ENCODE assay signal across 10 mouse cellular contexts in genomic region chr19:10277331-10277730, GRCm38 (mm10). TPM values are rescaled to one million over a fixed set of nuclear protein-coding genes. Genes with fewer than 3 reads are reported as not detected.
DNase-seq lines count a peak whose midpoint lies in the region; ATAC-seq and TF ChIP-seq lines count a peak whose summit lies in the region.
"Had no signal": no experiment of that assay in that cellular context is flagged by ENCODE, and none has a peak within 500 bp of the region (broad histone marks: within the 10 kb centered on the region; RNA-seq: fewer than 3 reads in every experiment).

No protein-coding gene starts in this region.

- no peaks in the 10 kb centered on the region for H3K36me3 ChIP-seq in heart, embryonic 13.5 days
- H3K36me3 ChIP-seq in heart, adult 2 months (ENCODE audit: control insufficient read depth, insufficient read depth, low read length), result no peaks in the 10 kb centered on the region
- no peaks in the 10 kb centered on the region for H3K36me3 ChIP-seq in forebrain, embryonic 15.5 days
- H3K36me3 ChIP-seq in neural tube, embryonic 12.5 days, result no peaks in the 10 kb centered on the region

- peak overlapping the region; percentile 49 for H3K4me2 ChIP-seq in heart, embryonic 13.5 days
- H3K4me2 ChIP-seq in forebrain, embryonic 15.5 days (replicated peaks), result peak overlapping the region; percentile 6; the same call in 1 of the 2 replicates
- peak overlapping the region; percentile 37 for H3K4me2 ChIP-seq in neural tube, embryonic 12.5 days (replicated peaks)

- no peak for TF ChIP-seq CTCF in heart, adult 2 months (IDR thresholded peaks at IDR 0.05)

- TF ChIP-seq POLR2A in heart, adult 2 months (IDR thresholded peaks at IDR 0.05; ENCODE audit: insufficient read depth, low read depth, low read length), result no peak

- intact Hi-C loops in heart, adult 2 months (cut with DNase I), result no loop called here

- no peaks in the 10 kb centered on the region for H3K79me2 ChIP-seq in heart, adult 2 months (replicated peaks; ENCODE audit: control insufficient read depth, insufficient read depth, low read length)

- DNase-seq in heart, adult 2 months, result no peak
- peak; percentile 63 for DNase-seq in brain, adult 2 months (ENCODE audit: low read depth, low spot score)
- DNase-seq in layer of hippocampus, adult 18-20 months (ENCODE audit: low spot score in 2 of 2), result peak; percentile 61 to 76
- DNase-seq in thymus, postnatal 4 days, result no peak
- DNase-seq in right cerebral cortex, postnatal 25 days, result no peak

- peaks cover 79% of the 10 kb centered on the region for H3K4me1 ChIP-seq in heart, embryonic 13.5 days
- peaks cover 14% of the 10 kb centered on the region for H3K4me1 ChIP-seq in heart, adult 2 months (ENCODE audit: control insufficient read depth, insufficient read depth, low read length)
- peaks cover 50% of the 10 kb centered on the region for H3K4me1 ChIP-seq in forebrain, embryonic 15.5 days
- H3K4me1 ChIP-seq in neural tube, embryonic 12.5 days, result peaks cover 58% of the 10 kb centered on the region

- no peak for TF ChIP-seq EP300 in heart, adult 2 months (IDR thresholded peaks at IDR 0.05; ENCODE audit: insufficient read depth, low read depth, low read length)

- H3K9ac ChIP-seq in heart, embryonic 13.5 days, result peak overlapping the region; percentile 72
- H3K9ac ChIP-seq in heart, adult 2 months (ENCODE audit: low read depth, low read length), result no peak overlapping the region
- peak overlapping the region; percentile 7; the same call in 1 of the 2 replicates for H3K9ac ChIP-seq in forebrain, embryonic 15.5 days (replicated peaks)
- peak overlapping the region; percentile 5; the same call in 1 of the 2 replicates for H3K9ac ChIP-seq in neural tube, embryonic 12.5 days

- no peak for ATAC-seq in heart, embryonic 13.5 days (ENCODE audit: extremely low read depth, insufficient number of reproducible peaks, low FRiP score, low TSS enrichment)
- ATAC-seq in forebrain, embryonic 15.5 days (replicated peaks), result peak; percentile 52
- ATAC-seq in neural tube, embryonic 12.5 days (ENCODE audit: low FRiP score, low read depth), result peak; percentile 30

- 0 out of 2 replicates have a peak overlapping the region, but pooled peaks have one; percentile 3 for H3K4me3 ChIP-seq in heart, embryonic 13.5 days
- no peak overlapping the region for H3K4me3 ChIP-seq in heart, adult 2 months
- H3K4me3 ChIP-seq in forebrain, embryonic 15.5 days, result no peak overlapping the region
- H3K4me3 ChIP-seq in neural tube, embryonic 12.5 days, result no peak overlapping the region
- H3K4me3 ChIP-seq: erythroblast, embryonic 14.5 days had no signal

- H3K9me3 ChIP-seq in heart, embryonic 13.5 days, result no peaks in the 10 kb centered on the region
- H3K9me3 ChIP-seq in forebrain, embryonic 15.5 days, result no peaks in the 10 kb centered on the region
- no peaks in the 10 kb centered on the region for H3K9me3 ChIP-seq in neural tube, embryonic 12.5 days

- H3K27me3 ChIP-seq in heart, embryonic 13.5 days (replicated peaks), result peaks cover 8% of the 10 kb centered on the region; the same call in 1 of the 2 replicates
- H3K27me3 ChIP-seq in heart, adult 2 months (ENCODE audit: control insufficient read depth, insufficient read depth, low read length), result no peaks in the 10 kb centered on the region
- no peaks in the 10 kb centered on the region for H3K27me3 ChIP-seq in forebrain, embryonic 15.5 days
- peaks cover 71% of the 10 kb centered on the region for H3K27me3 ChIP-seq in neural tube, embryonic 12.5 days (replicated peaks)

- WGBS in heart, embryonic 13.5 days, result 3% methylated on average over 17 of the region's 17 CpGs
- WGBS in heart, adult 2 months, result 50% methylated on average over 17 of the region's 17 CpGs
- WGBS in forebrain, embryonic 15.5 days, result 2% methylated on average over 17 of the region's 17 CpGs
- 2% methylated on average over 17 of the region's 17 CpGs for WGBS in neural tube, embryonic 12.5 days

- peak overlapping the region; percentile 50 for H3K27ac ChIP-seq in heart, embryonic 13.5 days (replicated peaks)
- no peak overlapping the region; the same call in 1 of the 2 replicates for H3K27ac ChIP-seq in heart, adult 2 months
- H3K27ac ChIP-seq in forebrain, embryonic 15.5 days (replicated peaks), result peak overlapping the region; percentile 58
- H3K27ac ChIP-seq in neural tube, embryonic 12.5 days, result no peak overlapping the region

RNA-seq across cellular contexts. Expression of gene Dagla, which starts 27.3 kb away (rescaled TPM):
- polyA plus RNA-seq in heart, embryonic 13.5 days (2015; fragmentation: Nextera tagmentation; extraction: Ambion mirVana), result 0.96 and 0.99 TPM in 2 replicates
- total RNA-seq in heart, adult 2 months (2021), result 1 to 10 TPM; 2.5 to 3.3 TPM
- polyA plus RNA-seq in heart, adult 2 months (2012; rRNA removed), result 4.8 and 5.7 TPM in 2 replicates
- polyA plus RNA-seq in forebrain, embryonic 15.5 days (2015; fragmentation: Nextera tagmentation; extraction: Ambion mirVana), result 6.7 and 6.8 TPM in 2 replicates
- total RNA-seq in layer of hippocampus, adult 18-20 months (2021), result 100 to 1,000 TPM; 107 to 118 TPM
- 4.9 and 5.0 TPM in 2 replicates for polyA plus RNA-seq in neural tube, embryonic 12.5 days (2016; fragmentation: Nextera tagmentation; extraction: Ambion mirVana)
- total RNA-seq: neutrophil, adult 5-6 weeks had no signal

RNA-seq across cellular contexts. Expression of gene Myrf, which starts 36.8 kb away (rescaled TPM):
- polyA plus RNA-seq in heart, embryonic 13.5 days (2015; fragmentation: Nextera tagmentation; extraction: Ambion mirVana), result 8.4 and 11.1 TPM in 2 replicates
- 1 to 10 TPM; 3.9 to 4.7 TPM for total RNA-seq in heart, adult 2 months (2021)
- polyA plus RNA-seq in heart, adult 2 months (2012; rRNA removed), result 6.0 and 6.5 TPM in 2 replicates
- polyA plus RNA-seq in forebrain, embryonic 15.5 days (2015; fragmentation: Nextera tagmentation; extraction: Ambion mirVana), result 0.18 and 0.26 TPM in 2 replicates
- total RNA-seq in layer of hippocampus, adult 18-20 months (2021), result 10 to 100 TPM; 31.9 to 33.9 TPM
- polyA plus RNA-seq in neural tube, embryonic 12.5 days (2016; fragmentation: Nextera tagmentation; extraction: Ambion mirVana), result 1.0 and 1.4 TPM in 2 replicates
- total RNA-seq: neutrophil, adult 5-6 weeks had no signal

Comparison
In these comparisons a context has a peak if more than half of its experiments do, and no peak if none do; other contexts are left out.
1. H3K27ac ChIP-seq: peak in heart, embryonic 13.5 days (single experiment) and forebrain, embryonic 15.5 days (single experiment); none in heart, adult 2 months (single experiment) and neural tube, embryonic 12.5 days (single experiment).
2. DNase-seq: peak in brain, adult 2 months (single experiment) and layer of hippocampus, adult 18-20 months (2 of 2); none in heart, adult 2 months (0 of 2), thymus, postnatal 4 days (single experiment) and right cerebral cortex, postnatal 25 days (single experiment).
3. Peak in every context shown above with its lines, with median percentiles within 50 percentile points of each other: H3K4me2 ChIP-seq.